Comparison of ENCODE assay signal across 8 mouse cellular contexts in the genomic region with DNA sequence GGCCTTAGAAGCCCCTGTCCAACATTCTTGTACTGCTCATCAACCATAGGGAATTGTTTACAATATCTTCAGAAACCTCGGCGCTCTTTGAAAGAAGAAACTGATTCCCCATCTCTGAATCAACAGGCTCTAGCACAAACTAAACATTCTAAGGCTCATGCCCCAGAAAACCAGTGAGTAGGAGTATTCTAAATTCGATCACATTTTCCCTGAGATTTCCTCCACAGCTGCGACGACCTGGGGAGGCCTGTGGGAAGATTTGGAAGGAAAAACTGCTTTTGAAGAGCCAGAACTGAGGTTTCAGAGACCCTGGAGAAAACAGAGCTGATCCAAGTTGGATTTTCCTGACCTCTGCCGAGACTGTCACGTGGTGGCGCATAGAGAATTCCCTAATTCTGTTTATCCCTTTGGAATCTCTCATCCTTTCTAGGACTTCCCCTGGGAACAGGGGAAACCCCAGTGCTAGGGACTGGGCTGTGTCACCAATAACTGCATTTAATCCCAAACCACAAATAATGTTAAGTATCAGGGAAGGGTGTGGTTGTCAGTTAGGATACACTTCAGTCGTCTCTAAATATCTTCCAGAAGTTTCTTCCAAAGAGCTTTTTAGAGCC. TPM values are rescaled to one million over a fixed set of nuclear protein-coding genes. Genes with fewer than 3 reads are reported as not detected.
A peak's percentile ranks its signal among the peaks of the same experiment; 100 is the strongest.
DNase-seq lines count a peak whose midpoint lies in the region; ATAC-seq and TF ChIP-seq lines count a peak whose summit lies in the region.

No protein-coding gene starts in this region.

- H3K9me3 ChIP-seq in hindbrain, embryonic 11.5 days (ENCODE audit: control insufficient read depth, low read length), result no peaks in the 10 kb centered on the region
- no peaks in the 10 kb centered on the region for H3K9me3 ChIP-seq in hindbrain, embryonic 10.5 days
- no peaks in the 10 kb centered on the region for H3K9me3 ChIP-seq in E14TG2a.4 (ENCODE audit: low read length)
- H3K9me3 ChIP-seq in heart, embryonic 12.5 days (replicated peaks), result no peaks in the 10 kb centered on the region
- H3K9me3 ChIP-seq in liver, embryonic 12.5 days (replicated peaks), result no peaks in the 10 kb centered on the region

- DNase-seq in hindbrain, embryonic 11.5 days (ENCODE audit: low spot score), result peak; percentile 4
- DNase-seq in hindbrain, embryonic 10.5 days (ENCODE audit: low spot score), result no peak
- no peak for DNase-seq in layer of hippocampus, postnatal 36 days
- DNase-seq in cerebellum, adult 11-12 months, result no peak
- DNase-seq in adrenal gland, postnatal 25 days, result no peak

- WGBS in hindbrain, embryonic 11.5 days, result 69% methylated on average over 9 of the region's 9 CpGs
- WGBS in hindbrain, embryonic 10.5 days, result 62% methylated on average over 9 of the region's 9 CpGs
- 60% methylated on average over 9 of the region's 9 CpGs for WGBS in heart, embryonic 12.5 days
- 55% methylated on average over 9 of the region's 9 CpGs for WGBS in liver, embryonic 12.5 days (ENCODE audit: insufficient replicate concordance)

- H3K9ac ChIP-seq in hindbrain, embryonic 11.5 days (ENCODE audit: low read depth, low read length), result no peak overlapping the region
- no peak overlapping the region for H3K9ac ChIP-seq in heart, embryonic 12.5 days
- no peak overlapping the region for H3K9ac ChIP-seq in liver, embryonic 12.5 days

- no peak for ATAC-seq in hindbrain, embryonic 11.5 days (ENCODE audit: low FRiP score)
- ATAC-seq in heart, embryonic 12.5 days (ENCODE audit: insufficient number of reproducible peaks, low FRiP score), result no peak
- no peak for ATAC-seq in liver, embryonic 12.5 days

- no peak overlapping the region for H3K27ac ChIP-seq in hindbrain, embryonic 11.5 days (ENCODE audit: low read depth, low read length)
- no peak overlapping the region for H3K27ac ChIP-seq in hindbrain, embryonic 10.5 days
- no peak overlapping the region for H3K27ac ChIP-seq in heart, embryonic 12.5 days (ENCODE audit: poor library complexity, severe bottlenecking)
- no peak overlapping the region for H3K27ac ChIP-seq in liver, embryonic 12.5 days

- H3K36me3 ChIP-seq in hindbrain, embryonic 11.5 days (ENCODE audit: control insufficient read depth, insufficient read depth, low read length), result no peaks in the 10 kb centered on the region
- H3K36me3 ChIP-seq in hindbrain, embryonic 10.5 days, result no peaks in the 10 kb centered on the region
- peaks cover 2% of the 10 kb centered on the region for H3K36me3 ChIP-seq in E14TG2a.4 (ENCODE audit: insufficient read depth, low read length)
- no peaks in the 10 kb centered on the region for H3K36me3 ChIP-seq in heart, embryonic 12.5 days
- no peaks in the 10 kb centered on the region for H3K36me3 ChIP-seq in liver, embryonic 12.5 days

- no peak for TF ChIP-seq CTCF in E14TG2a.4 (conservative IDR thresholded peaks at IDR 0.05; ENCODE audit: low read length)

- H3K27me3 ChIP-seq in hindbrain, embryonic 11.5 days (ENCODE audit: control insufficient read depth, insufficient read depth, low read length), result no peaks in the 10 kb centered on the region; the same call in 1 of the 2 replicates
- H3K27me3 ChIP-seq in hindbrain, embryonic 10.5 days (ENCODE audit: insufficient read depth, poor library complexity, severe bottlenecking), result peaks cover 18% of the 10 kb centered on the region
- no peaks in the 10 kb centered on the region for H3K27me3 ChIP-seq in E14TG2a.4 (ENCODE audit: insufficient read depth, low read length)
- no peaks in the 10 kb centered on the region for H3K27me3 ChIP-seq in heart, embryonic 12.5 days (replicated peaks)
- peaks cover 4% of the 10 kb centered on the region for H3K27me3 ChIP-seq in liver, embryonic 12.5 days (replicated peaks)

- no peaks in the 10 kb centered on the region for H3K4me1 ChIP-seq in hindbrain, embryonic 11.5 days (replicated peaks; ENCODE audit: control insufficient read depth, insufficient read depth, low read length)
- peaks cover 20% of the 10 kb centered on the region for H3K4me1 ChIP-seq in hindbrain, embryonic 10.5 days (replicated peaks)
- H3K4me1 ChIP-seq in E14TG2a.4 (replicated peaks; ENCODE audit: low read depth, low read length), result peaks cover 50% of the 10 kb centered on the region
- peaks cover 21% of the 10 kb centered on the region for H3K4me1 ChIP-seq in heart, embryonic 12.5 days (replicated peaks)
- peaks cover 40% of the 10 kb centered on the region for H3K4me1 ChIP-seq in liver, embryonic 12.5 days

- H3K4me2 ChIP-seq in hindbrain, embryonic 11.5 days (replicated peaks; ENCODE audit: low read depth, low read length), result no peak overlapping the region
- peak overlapping the region; percentile 90; the same call in 1 of the 2 replicates for H3K4me2 ChIP-seq in heart, embryonic 12.5 days
- peak overlapping the region; percentile 83; the same call in 1 of the 2 replicates for H3K4me2 ChIP-seq in liver, embryonic 12.5 days

- no peak overlapping the region for H3K4me3 ChIP-seq in hindbrain, embryonic 11.5 days (ENCODE audit: low read depth, low read length)
- no peak overlapping the region for H3K4me3 ChIP-seq in hindbrain, embryonic 10.5 days
- peak overlapping the region; percentile 55; the same call in 1 of the 2 replicates for H3K4me3 ChIP-seq in E14TG2a.4 (replicated peaks; ENCODE audit: low read length)
- no peak overlapping the region for H3K4me3 ChIP-seq in heart, embryonic 12.5 days
- no peak overlapping the region for H3K4me3 ChIP-seq in liver, embryonic 12.5 days

RNA-seq across cellular contexts. Expression of gene S100a10, which starts 1.0 kb away (rescaled TPM):
- 194 and 197 TPM in 2 replicates for polyA plus RNA-seq in hindbrain, embryonic 11.5 days (2014; fragmentation: Nextera tagmentation; extraction: Ambion mirVana)
- 160 and 200 TPM in 2 replicates for polyA plus RNA-seq in hindbrain, embryonic 10.5 days (2016; fragmentation: Nextera tagmentation; extraction: Ambion mirVana)
- 186 and 199 TPM in 2 replicates for polyA plus RNA-seq in heart, embryonic 12.5 days (2016; fragmentation: Nextera tagmentation; extraction: Ambion mirVana)
- polyA plus RNA-seq in liver, embryonic 12.5 days (2016; fragmentation: Nextera tagmentation; extraction: Ambion mirVana), result 87.8 and 91.1 TPM in 2 replicates
- total RNA-seq in layer of hippocampus, postnatal 36 days (2021), result 10 to 100 TPM; 16.7 to 20.6 TPM
- 138 and 144 TPM in 2 replicates for total RNA-seq in adrenal gland, postnatal 25 days (2021)

RNA-seq across cellular contexts. Expression of gene S100a11, which starts 33.6 kb away (rescaled TPM):
- polyA plus RNA-seq in hindbrain, embryonic 11.5 days (2014; fragmentation: Nextera tagmentation; extraction: Ambion mirVana), result 402 and 542 TPM in 2 replicates
- polyA plus RNA-seq in hindbrain, embryonic 10.5 days (2016; fragmentation: Nextera tagmentation; extraction: Ambion mirVana), result 327 and 404 TPM in 2 replicates
- 860 and 874 TPM in 2 replicates for polyA plus RNA-seq in heart, embryonic 12.5 days (2016; fragmentation: Nextera tagmentation; extraction: Ambion mirVana)
- polyA plus RNA-seq in liver, embryonic 12.5 days (2016; fragmentation: Nextera tagmentation; extraction: Ambion mirVana), result 158 and 165 TPM in 2 replicates
- 1 to 10 TPM; 3.8 to 8.2 TPM for total RNA-seq in layer of hippocampus, postnatal 36 days (2021)
- total RNA-seq in adrenal gland, postnatal 25 days (2021), result 205 and 211 TPM in 2 replicates
